12 mouse cellular contexts compared by ENCODE assay signal in genomic region chr15:101317814-101318500, GRCm38 (mm10). TPM values are rescaled to one million over a fixed set of nuclear protein-coding genes. Genes with fewer than 3 reads are reported as not detected.
A peak's percentile ranks its signal among the peaks of the same experiment; 100 is the strongest.
DNase-seq lines count a peak whose midpoint lies in the region; ATAC-seq and TF ChIP-seq lines count a peak whose summit lies in the region.
"Had no signal": no experiment of that assay in that cellular context is flagged by ENCODE, and none has a peak within 500 bp of the region (broad histone marks: within the 10 kb centered on the region; RNA-seq: fewer than 3 reads in every experiment).

No protein-coding gene starts in this region.

- DNase-seq in kidney, adult 9 months = peak; percentile 22
- DNase-seq in kidney, postnatal 4 days = no peak
- peak; percentile 34 for DNase-seq in CH12.LX (ENCODE audit: extremely low read depth)
- DNase-seq in cerebellum, postnatal 14 days = no peak
- DNase-seq in left cerebral cortex, postnatal 25 days (ENCODE audit: low spot score in 2 of 2) = no peak
- DNase-seq: cerebellum, adult 9-10 months; gastrocnemius, postnatal 36 days; right cerebral cortex, postnatal 25 days had no signal

- no peaks in the 10 kb centered on the region for H3K79me2 ChIP-seq in CH12.LX (replicated peaks; ENCODE audit: control insufficient read depth, extremely low read depth, insufficient read depth, poor library complexity, severe bottlenecking)

- no peak for TF ChIP-seq POLR2A in CH12.LX (IDR thresholded peaks at IDR 0.05; ENCODE audit: low read depth, low read length)
- TF ChIP-seq POLR2A in bone marrow, adult 2 months (IDR thresholded peaks at IDR 0.05; ENCODE audit: borderline replicate concordance, control insufficient read depth, low read depth, low read length) = no peak

- peaks cover 25 to 59% of the 10 kb centered on the region in 2 experiments for H3K4me1 ChIP-seq in CH12.LX (ENCODE audit: control insufficient read depth in 1 of 2, insufficient read depth in 2 of 2)
- H3K4me1 ChIP-seq in bone marrow, adult 2 months (ENCODE audit: control insufficient read depth, insufficient read depth, low read length) = peaks cover 5% of the 10 kb centered on the region

- H3K4me3 ChIP-seq in CH12.LX (replicated peaks in 1 of 3; ENCODE audit: low read depth in 2 of 3, low read length in 2 of 3, poor library complexity in 1 of 3) = no peak overlapping the region
- H3K4me3 ChIP-seq in bone marrow, adult 2 months (replicated peaks; ENCODE audit: control insufficient read depth, low read depth, low read length) = peak overlapping the region; percentile 80
- H3K4me3 ChIP-seq: embryonic facial prominence, embryonic 13.5 days; forebrain, embryonic 13.5 days had no signal

- TF ChIP-seq EP300 in CH12.LX (IDR thresholded peaks at IDR 0.05; ENCODE audit: low read length) = no peak

- peaks cover 12% of the 10 kb centered on the region for H3K27me3 ChIP-seq in CH12.LX (replicated peaks)
- H3K27me3 ChIP-seq: embryonic facial prominence, embryonic 13.5 days; forebrain, embryonic 13.5 days had no signal

- H3K36me3 ChIP-seq in CH12.LX (replicated peaks in 1 of 2; ENCODE audit: control insufficient read depth in 1 of 2, insufficient read depth in 1 of 2, low read length in 1 of 2) = no peaks in the 10 kb centered on the region
- H3K36me3 ChIP-seq: embryonic facial prominence, embryonic 13.5 days had no signal

- 10% methylated on average over 2 of the region's 2 CpGs for WGBS in bone marrow, adult 2 months

- TF ChIP-seq CTCF in CH12.LX (conservative IDR thresholded peaks at IDR 0.05 in 1 of 2, IDR thresholded peaks at IDR 0.05 in 1 of 2; ENCODE audit: low read depth in 2 of 2, low read length in 2 of 2) = no peak
- TF ChIP-seq CTCF in bone marrow, adult 2 months (IDR thresholded peaks at IDR 0.05; ENCODE audit: control insufficient read depth, insufficient read depth, low read length) = no peak

- dilution Hi-C loops in CH12.LX (cut with MboI; ENCODE audit: extremely low pct_ligation_motif_present, extremely low pct_unique_long_range_greater_than_20kb, low sequenced_read_pairs) = no loop called here

- peaks cover 7% of the 10 kb centered on the region for H3K9me3 ChIP-seq in CH12.LX (replicated peaks; ENCODE audit: low read length)
- H3K9me3 ChIP-seq: embryonic facial prominence, embryonic 13.5 days; forebrain, embryonic 13.5 days had no signal

- peak; percentile 51 for ATAC-seq in megakaryocyte, adult 5-6 weeks (ENCODE audit: poor library complexity, severe bottlenecking)
- ATAC-seq: forebrain, embryonic 13.5 days had no signal

- in situ Hi-C loops in CH12.LX (cut with MboI; ENCODE audit: low pct_ligation_motif_present, low pct_unique_long_range_greater_than_20kb, low sequenced_read_pairs) = no loop called here

- H3K9ac ChIP-seq in CH12.LX (ENCODE audit: insufficient read depth, low read depth) = no peak overlapping the region
- H3K9ac ChIP-seq: embryonic facial prominence, embryonic 13.5 days; forebrain, embryonic 13.5 days had no signal

- no peak overlapping the region for H3K4me2 ChIP-seq in CH12.LX (ENCODE audit: insufficient read depth, low read depth, poor library complexity, severe bottlenecking)
- H3K4me2 ChIP-seq: embryonic facial prominence, embryonic 13.5 days; forebrain, embryonic 13.5 days had no signal

- no peak overlapping the region for H3K27ac ChIP-seq in CH12.LX (ENCODE audit: insufficient read depth, low read depth)
- H3K27ac ChIP-seq in bone marrow, adult 2 months (ENCODE audit: control insufficient read depth, insufficient read depth, low read depth, low read length, poor library complexity) = peak overlapping the region; percentile 90
- H3K27ac ChIP-seq: embryonic facial prominence, embryonic 13.5 days; forebrain, embryonic 13.5 days had no signal

- intact Hi-C loops in left cerebral cortex, postnatal 25 days (cut with DNase I) = no loop called here

- no peak for TF ChIP-seq RAD21 in CH12.LX (IDR thresholded peaks at IDR 0.05; ENCODE audit: low read depth, low read length)

TF ChIP-seq in CH12.LX, 34 proteins besides CTCF, POLR2A, EP300 and RAD21:
- TF ChIP-seq ZNF384 (IDR thresholded peaks at IDR 0.05; ENCODE audit: low read depth, low read length) = peak; percentile 60
- TF ChIP-seq TBP (conservative IDR thresholded peaks at IDR 0.05; ENCODE audit: low read depth, low read length) = peak; percentile 81
- TF ChIP-seq JUN (IDR thresholded peaks at IDR 0.05; ENCODE audit: insufficient read depth, low read depth, low read length) = no peak

RNA-seq across cellular contexts. Expression of gene 6030408B16Rik, which starts 24.9 kb away (rescaled TPM):
- 0.13 TPM in 1 of 2 replicates, not detected in the other for total RNA-seq in CH12.LX (2012; rRNA removed)
- total RNA-seq in CH12.LX (2014; rRNA removed) = 0.17 and 0.20 TPM in 2 replicates
- polyA plus RNA-seq in CH12.LX (2012; ENCODE audit: insufficient read length, low read depth) = not detected in 2 replicates
- 0.50 and 1.4 TPM in 2 replicates for polyA plus RNA-seq in bone marrow, adult 2 months (2011; ENCODE audit: insufficient read depth, insufficient read length, low replicate concordance, missing spikeins)
- total RNA-seq in megakaryocyte, adult 5-6 weeks (2015) = not detected in 2 replicates
- not detected in 2 replicates for total RNA-seq in megakaryocyte, adult 5-6 weeks (2017)
- total RNA-seq in left cerebral cortex, postnatal 25 days (2021) = not detected

RNA-seq across cellular contexts. Expression of gene Atg101, which starts 33.9 kb away (rescaled TPM):
- total RNA-seq in CH12.LX (2012; rRNA removed) (56.9 and 58.8 TPM in 2 replicates), CH12.LX (2014; rRNA removed) (61.2 and 61.3 TPM in 2 replicates)
- 49.1 and 55.9 TPM in 2 replicates for polyA plus RNA-seq in CH12.LX (2012; ENCODE audit: insufficient read length, low read depth)
- 27.4 and 42.0 TPM in 2 replicates for polyA plus RNA-seq in bone marrow, adult 2 months (2011; ENCODE audit: insufficient read depth, insufficient read length, low replicate concordance, missing spikeins)
- total RNA-seq in megakaryocyte, adult 5-6 weeks (2015) = 8.2 and 12.1 TPM in 2 replicates
- total RNA-seq in megakaryocyte, adult 5-6 weeks (2017) = 53.3 and 58.0 TPM in 2 replicates
- total RNA-seq in left cerebral cortex, postnatal 25 days (2021) = 10 to 100 TPM; 40.3 to 43.6 TPM

RNA-seq across cellular contexts. Expression of gene Krt80, which starts 52.0 kb away (rescaled TPM):
- total RNA-seq in CH12.LX (2012; rRNA removed) = not detected in 2 replicates
- not detected in 2 replicates for total RNA-seq in CH12.LX (2014; rRNA removed)
- 0.20 TPM in 1 of 2 replicates, not detected in the other for polyA plus RNA-seq in CH12.LX (2012; ENCODE audit: insufficient read length, low read depth)
- polyA plus RNA-seq in bone marrow, adult 2 months (2011; ENCODE audit: insufficient read depth, insufficient read length, low replicate concordance, missing spikeins) = 1.3 and 3.5 TPM in 2 replicates
- 44.3 and 45.8 TPM in 2 replicates for total RNA-seq in megakaryocyte, adult 5-6 weeks (2015)
- 31.7 and 37.8 TPM in 2 replicates for total RNA-seq in megakaryocyte, adult 5-6 weeks (2017)
- 1 to 10 TPM; 2.2 to 2.4 TPM for total RNA-seq in left cerebral cortex, postnatal 25 days (2021)

Comparison
In these comparisons a context has a peak if more than half of its experiments do, and no peak if none do; other contexts are left out.
1. DNase-seq: peak in kidney, adult 9 months (single experiment) and CH12.LX (single experiment); none in kidney, postnatal 4 days (0 of 2), cerebellum, postnatal 14 days (0 of 2) and left cerebral cortex, postnatal 25 days (0 of 2).
2. RNA of gene Krt80, which starts 52.0 kb away (total RNA-seq): 31.7 to 45.8 TPM in megakaryocyte, adult 5-6 weeks; 2.2 to 2.4 TPM in left cerebral cortex, postnatal 25 days and not detected in CH12.LX; every median in the first group is over 4 times any median in the second.